Mouse (Mus musculus): ENCODE measurements around the gene St3gal3. TPM values are rescaled to one million over a fixed set of nuclear protein-coding genes. Genes with fewer than 3 reads are reported as not detected.

The St3gal3 gene
- polyA plus RNA-seq, 1 experiment from 2014 or later, result 9.8 TPM

DNA sequence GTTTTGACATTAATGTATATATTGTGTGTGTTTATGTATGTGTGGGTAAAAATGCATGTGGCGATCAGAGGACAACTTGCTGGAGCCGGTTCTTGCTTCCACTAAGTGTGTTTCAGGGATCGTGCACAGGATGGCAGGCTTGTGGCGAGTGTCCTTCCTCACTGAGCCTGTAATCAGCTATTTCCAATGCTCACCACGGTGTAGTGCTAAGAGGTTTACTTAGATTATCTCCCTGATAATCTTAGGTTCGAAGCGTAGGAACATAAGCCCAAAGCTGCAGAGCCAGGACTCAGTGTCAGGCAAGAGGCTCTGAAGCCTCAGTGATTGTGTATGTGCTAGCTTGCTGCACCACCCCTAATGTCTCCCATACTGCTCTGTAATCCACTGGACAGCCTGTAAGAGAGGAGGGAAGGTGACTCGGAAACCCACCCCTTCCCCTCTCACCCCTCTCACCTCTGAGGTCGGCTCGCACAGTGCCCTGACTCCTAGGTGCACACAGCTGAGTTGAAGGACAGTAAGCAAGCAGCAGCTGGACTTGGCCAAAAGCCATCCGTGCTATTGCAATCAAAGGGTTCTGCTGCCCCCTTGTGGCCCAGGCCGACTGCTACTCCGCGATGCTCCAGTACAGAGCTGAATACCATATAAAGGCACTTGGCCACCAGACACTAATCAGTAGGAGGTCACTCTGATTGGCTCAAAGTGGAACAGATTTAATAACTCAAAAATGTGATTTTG, 51.3 kb downstream of the St3gal3 start:
- Histone ChIP-seq H3K4me3 (no peak overlapping the region), H3K4me2 (peak overlapping the region; percentile 30; the same call in 1 of the 2 replicates), H3K9me3 (no peaks in the 10 kb centered on the region), H3K4me1 (peaks cover 13% of the 10 kb centered on the region), H3K27ac (no peak overlapping the region), H3K9ac (no peak overlapping the region), H3K27me3 (no peaks in the 10 kb centered on the region), H3K36me3 (no peaks in the 10 kb centered on the region)
- 32% methylated on average over 14 of the region's 14 CpGs for WGBS
- peak; percentile 82 for ATAC-seq (ENCODE audit: insufficient number of reproducible peaks, insufficient read depth, low FRiP score, low TSS enrichment, low read depth)

- no peaks in the 10 kb centered on the region for H3K9me3 ChIP-seq
- H3K36me3 ChIP-seq, result no peaks in the 10 kb centered on the region
- H3K9ac ChIP-seq, result no peak overlapping the region
- no peak for ATAC-seq (ENCODE audit: insufficient number of reproducible peaks, insufficient read depth, low FRiP score, low TSS enrichment, low read depth)
- peaks cover 23% of the 10 kb centered on the region for H3K4me1 ChIP-seq
- no peaks in the 10 kb centered on the region for H3K27me3 ChIP-seq
- WGBS, result 84% methylated on average over 18 of the region's 18 CpGs
- H3K4me2 ChIP-seq, result no peak overlapping the region
- no peak overlapping the region for H3K27ac ChIP-seq
- H3K4me3 ChIP-seq, result no peak overlapping the region
These were observed 52.9 kb downstream of the St3gal3 start for GRCm38 (mm10) chr4:118081608-118082331.

DNA sequence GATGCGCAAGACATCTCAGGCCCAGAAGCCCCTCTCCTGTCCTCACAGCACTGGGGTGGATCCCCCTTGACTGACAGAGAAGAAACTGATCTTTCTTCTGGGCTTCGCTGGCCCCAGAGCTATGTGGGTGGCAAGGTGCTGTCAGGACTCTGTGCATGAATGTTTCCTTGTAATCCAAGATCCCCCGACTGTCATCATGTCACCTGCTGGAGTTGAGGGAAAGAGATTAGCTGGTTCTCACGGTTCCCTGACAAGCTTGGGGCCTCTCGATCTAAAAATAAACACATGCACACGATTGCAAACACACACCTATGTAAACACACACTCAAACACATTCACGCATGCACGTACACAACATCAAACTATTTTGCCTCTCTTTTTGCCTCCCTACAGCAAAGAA, 54.2 kb downstream of the St3gal3 start:
- H3K27me3 ChIP-seq, result no peaks in the 10 kb centered on the region
- H3K4me3 ChIP-seq, result no peak overlapping the region
- H3K9me3 ChIP-seq, result no peaks in the 10 kb centered on the region
- H3K4me1 ChIP-seq, result peaks cover 23% of the 10 kb centered on the region
- no peak for ATAC-seq (ENCODE audit: insufficient number of reproducible peaks, insufficient read depth, low FRiP score, low TSS enrichment, low read depth)
- H3K27ac ChIP-seq, result no peak overlapping the region
- no peak overlapping the region for H3K4me2 ChIP-seq
- 64% methylated on average over 8 of the region's 8 CpGs for WGBS
- no peak overlapping the region for H3K9ac ChIP-seq
- H3K36me3 ChIP-seq, result no peaks in the 10 kb centered on the region; the same call in 1 of the 2 replicates

GRCm38 (mm10) chr4:118079195-118079594, 55.5 kb downstream of the St3gal3 start:
- no peak for ATAC-seq (ENCODE audit: insufficient number of reproducible peaks, insufficient read depth, low FRiP score, low TSS enrichment, low read depth)
- peaks cover 23% of the 10 kb centered on the region for H3K4me1 ChIP-seq

GRCm38 (mm10) chr4:118078576-118078975, 56.1 kb downstream of the St3gal3 start:
- Histone ChIP-seq H3K4me1 (peaks cover 22% of the 10 kb centered on the region), H3K9ac (no peak overlapping the region), H3K4me3 (no peak overlapping the region), H3K27me3 (no peaks in the 10 kb centered on the region), H3K36me3 (peaks cover 4% of the 10 kb centered on the region), H3K27ac (no peak overlapping the region), H3K9me3 (no peaks in the 10 kb centered on the region), H3K4me2 (no peak overlapping the region)
- ATAC-seq (ENCODE audit: insufficient number of reproducible peaks, insufficient read depth, low FRiP score, low TSS enrichment, low read depth), result no peak
- WGBS, result 89% methylated on average over 9 of the region's 9 CpGs

More at GRCm38 (mm10) chr4:118079195-118079594, 55.5 kb downstream of the St3gal3 start:
- Histone ChIP-seq H3K36me3 (peaks cover 2% of the 10 kb centered on the region), H3K9ac (no peak overlapping the region), H3K9me3 (no peaks in the 10 kb centered on the region), H3K27me3 (no peaks in the 10 kb centered on the region), H3K27ac (no peak overlapping the region), H3K4me3 (no peak overlapping the region), H3K4me2 (no peak overlapping the region)
- WGBS, result 80% methylated on average over 8 of the region's 8 CpGs

DNA sequence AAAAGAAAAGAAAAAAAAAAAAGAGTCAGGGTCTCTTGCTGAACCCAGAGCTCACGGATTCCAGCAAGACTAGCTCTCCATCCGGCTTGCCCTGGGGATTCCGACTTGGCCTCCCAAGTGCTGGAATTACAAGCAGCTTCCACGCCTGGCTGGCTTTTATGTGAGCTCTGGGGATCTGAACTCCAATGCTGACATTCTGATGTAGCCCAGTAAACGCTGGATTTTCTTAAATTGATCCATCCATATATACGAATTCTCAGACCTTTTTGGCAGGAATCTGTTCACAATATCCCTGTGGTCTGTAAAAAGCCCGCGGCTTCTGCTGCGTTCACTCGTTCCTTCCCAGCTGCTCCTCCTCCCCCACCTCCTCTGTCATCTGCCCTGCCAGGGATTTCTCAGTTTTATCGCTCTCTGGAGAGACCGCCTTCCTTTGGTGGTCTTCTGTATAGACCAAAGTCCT, 57.4 kb downstream of the St3gal3 start:
- 0 out of 2 replicates have a peak overlapping the region, but pooled peaks have one; percentile 28 for H3K27ac ChIP-seq
- H3K4me2 ChIP-seq, result no peak overlapping the region
- peaks cover 18% of the 10 kb centered on the region for H3K4me1 ChIP-seq
- no peaks in the 10 kb centered on the region for H3K27me3 ChIP-seq
- peaks cover 4% of the 10 kb centered on the region for H3K36me3 ChIP-seq
- H3K4me3 ChIP-seq, result no peak overlapping the region
- no peaks in the 10 kb centered on the region for H3K9me3 ChIP-seq
- ATAC-seq (ENCODE audit: insufficient number of reproducible peaks, insufficient read depth, low FRiP score, low TSS enrichment, low read depth), result no peak
- H3K9ac ChIP-seq, result no peak overlapping the region
- 40% methylated on average over 12 of the region's 12 CpGs for WGBS

DNA sequence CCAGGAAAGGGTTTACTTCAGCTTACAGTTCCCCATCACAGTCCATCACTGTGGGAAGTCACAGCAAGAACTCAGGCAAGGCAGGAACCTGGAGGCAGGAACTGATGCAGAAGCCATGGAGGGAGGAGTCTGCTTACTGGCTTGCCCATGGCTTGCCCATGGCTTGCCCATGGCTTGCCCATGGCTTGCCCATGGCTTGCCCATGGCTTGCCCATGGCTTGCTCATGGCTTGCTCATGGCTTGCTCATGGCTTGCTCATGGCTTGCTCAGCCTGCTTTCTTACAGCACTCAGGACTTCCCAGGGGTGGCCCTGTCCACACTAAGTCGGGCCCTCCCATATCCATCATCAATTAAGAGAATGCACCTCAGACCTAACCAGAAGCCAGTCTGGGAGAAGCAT, 58.1 kb downstream of the St3gal3 start:
- H3K4me2 ChIP-seq, result no peak overlapping the region
- peaks cover 23% of the 10 kb centered on the region for H3K4me1 ChIP-seq
- H3K4me3 ChIP-seq, result no peak overlapping the region
- H3K9ac ChIP-seq, result no peak overlapping the region
- 90% methylated on average over 1 of the region's 1 CpGs for WGBS
- H3K27me3 ChIP-seq, result no peaks in the 10 kb centered on the region
- ATAC-seq (ENCODE audit: insufficient number of reproducible peaks, insufficient read depth, low FRiP score, low TSS enrichment, low read depth), result no peak
- H3K27ac ChIP-seq, result peak overlapping the region; percentile 11; the same call in 1 of the 2 replicates
- H3K36me3 ChIP-seq, result peaks cover 4% of the 10 kb centered on the region
- no peaks in the 10 kb centered on the region for H3K9me3 ChIP-seq

DNA sequence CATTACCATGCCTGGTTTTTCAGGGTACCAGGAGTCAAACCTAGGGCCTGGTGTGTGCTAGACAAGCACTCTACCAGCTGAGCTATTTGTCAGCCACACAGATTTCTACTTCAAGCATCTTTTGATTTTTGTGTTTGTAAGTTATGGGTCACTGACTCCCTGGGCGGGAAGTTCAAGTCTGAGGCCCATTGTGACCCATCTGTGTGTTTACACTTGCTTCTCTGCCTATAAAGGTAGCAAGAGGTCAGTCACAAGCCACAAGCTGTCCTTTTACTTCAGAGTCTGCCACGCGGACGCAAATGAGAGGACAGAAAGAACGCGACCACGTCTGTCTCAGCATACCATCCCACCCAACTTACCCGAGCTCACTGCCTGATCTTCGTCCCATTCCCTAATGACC, 59.4 kb downstream of the St3gal3 start:
- H3K9ac ChIP-seq, result no peak overlapping the region
- WGBS, result 90% methylated on average over 9 of the region's 9 CpGs
- H3K9me3 ChIP-seq, result no peaks in the 10 kb centered on the region
- no peaks in the 10 kb centered on the region for H3K27me3 ChIP-seq
- peaks cover 24% of the 10 kb centered on the region for H3K4me1 ChIP-seq
- H3K36me3 ChIP-seq, result peaks cover 4% of the 10 kb centered on the region
- ATAC-seq (ENCODE audit: insufficient number of reproducible peaks, insufficient read depth, low FRiP score, low TSS enrichment, low read depth), result no peak
- H3K27ac ChIP-seq, result no peak overlapping the region
- no peak overlapping the region for H3K4me2 ChIP-seq
- no peak overlapping the region for H3K4me3 ChIP-seq

- H3K4me3 ChIP-seq, result no peak overlapping the region
- WGBS, result 91% methylated on average over 4 of the region's 4 CpGs
- ATAC-seq (ENCODE audit: insufficient number of reproducible peaks, insufficient read depth, low FRiP score, low TSS enrichment, low read depth), result no peak
- no peak overlapping the region for H3K9ac ChIP-seq
- H3K4me1 ChIP-seq, result peaks cover 28% of the 10 kb centered on the region
- no peak overlapping the region for H3K4me2 ChIP-seq
- H3K27ac ChIP-seq, result no peak overlapping the region
- no peaks in the 10 kb centered on the region for H3K27me3 ChIP-seq
- H3K9me3 ChIP-seq, result no peaks in the 10 kb centered on the region
- H3K36me3 ChIP-seq, result peaks cover 4% of the 10 kb centered on the region
These were observed 60.5 kb downstream of the St3gal3 start for GRCm38 (mm10) chr4:118074236-118074635.

GRCm38 (mm10) chr4:118073128-118073527, 61.6 kb downstream of the St3gal3 start:
- Histone ChIP-seq H3K4me2 (no peak overlapping the region), H3K27me3 (no peaks in the 10 kb centered on the region), H3K36me3 (peaks cover 4% of the 10 kb centered on the region), H3K4me3 (no peak overlapping the region), H3K9ac (no peak overlapping the region), H3K27ac (no peak overlapping the region), H3K4me1 (peaks cover 28% of the 10 kb centered on the region), H3K9me3 (no peaks in the 10 kb centered on the region)
- WGBS, result 85% methylated on average over 6 of the region's 6 CpGs
- ATAC-seq (ENCODE audit: insufficient number of reproducible peaks, insufficient read depth, low FRiP score, low TSS enrichment, low read depth), result no peak

DNA sequence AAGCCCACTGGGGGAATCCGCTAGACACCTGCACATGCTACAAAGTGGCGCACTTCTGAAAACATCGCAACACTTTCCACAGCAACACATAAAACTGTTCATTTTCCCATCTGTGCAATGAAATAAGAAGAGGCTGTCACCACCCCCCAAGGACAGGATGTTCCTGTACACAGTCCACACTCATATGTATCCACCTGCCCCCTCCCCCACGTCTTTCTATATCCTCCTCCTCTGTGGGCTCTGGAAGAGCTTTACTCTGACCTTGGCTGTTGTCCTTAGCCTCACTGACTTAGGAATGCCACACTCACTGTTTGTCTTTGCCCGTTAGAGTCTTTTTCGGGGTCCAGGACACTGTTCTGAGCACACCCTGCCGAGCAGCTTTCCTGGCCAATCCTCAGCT, 62.8 kb downstream of the St3gal3 start:
- WGBS, result 82% methylated on average over 7 of the region's 7 CpGs
- H3K4me1 ChIP-seq, result peaks cover 19% of the 10 kb centered on the region; the same call in 1 of the 2 replicates

More for the DNA sequence above, 62.8 kb downstream of the St3gal3 start:
- H3K9me3 ChIP-seq, result no peaks in the 10 kb centered on the region
- no peak overlapping the region for H3K27ac ChIP-seq
- no peak overlapping the region for H3K9ac ChIP-seq
- no peak for ATAC-seq (ENCODE audit: insufficient number of reproducible peaks, insufficient read depth, low FRiP score, low TSS enrichment, low read depth)
- no peak overlapping the region for H3K4me2 ChIP-seq
- H3K36me3 ChIP-seq, result peaks cover 4% of the 10 kb centered on the region
- H3K27me3 ChIP-seq, result no peaks in the 10 kb centered on the region
- no peak overlapping the region for H3K4me3 ChIP-seq
